Mouse (Mus musculus): ENCODE measurements around the gene Ssr2. TPM values are rescaled to one million over a fixed set of nuclear protein-coding genes. Genes with fewer than 3 reads are reported as not detected.

The Ssr2 gene
- polyA plus RNA-seq, 1 experiment from 2014 or later: 135 TPM

GRCm38 (mm10) chr3:88544514-88544913 lies 31.2 kb upstream of the Ssr2 start:
- H3K4me3 ChIP-seq (replicated peaks): no peak overlapping the region
- no peaks in the 10 kb centered on the region for H3K9me3 ChIP-seq
- H3K4me1 ChIP-seq: peaks cover 34% of the 10 kb centered on the region
- H3K27ac ChIP-seq: no peak overlapping the region
- H3K36me3 ChIP-seq (replicated peaks): peaks cover 19% of the 10 kb centered on the region
- WGBS: 28% methylated on average over 5 of the region's 5 CpGs
- no peak overlapping the region for H3K4me2 ChIP-seq
- no peak overlapping the region for H3K9ac ChIP-seq
- ATAC-seq (ENCODE audit: low FRiP score): no peak
- H3K27me3 ChIP-seq: no peaks in the 10 kb centered on the region

GRCm38 (mm10) chr3:88544955-88545591 lies 30.6 kb upstream of the Ssr2 start:
- Histone ChIP-seq H3K4me2 (no peak overlapping the region), H3K9me3 (no peaks in the 10 kb centered on the region), H3K27ac (no peak overlapping the region), H3K36me3 (replicated peaks) (peaks cover 16% of the 10 kb centered on the region), H3K4me3 (replicated peaks) (no peak overlapping the region), H3K9ac (no peak overlapping the region), H3K4me1 (peaks cover 29% of the 10 kb centered on the region), H3K27me3 (no peaks in the 10 kb centered on the region)
- 71% methylated on average over 20 of the region's 20 CpGs for WGBS
- ATAC-seq (ENCODE audit: low FRiP score): no peak

GRCm38 (mm10) chr3:88546674-88547418 lies 28.8 kb upstream of the Ssr2 start:
- ATAC-seq (ENCODE audit: low FRiP score): no peak
- Histone ChIP-seq H3K27ac (no peak overlapping the region), H3K4me2 (no peak overlapping the region), H3K9me3 (no peaks in the 10 kb centered on the region), H3K4me1 (peaks cover 21% of the 10 kb centered on the region), H3K27me3 (no peaks in the 10 kb centered on the region), H3K9ac (no peak overlapping the region), H3K36me3 (replicated peaks) (no peaks in the 10 kb centered on the region), H3K4me3 (replicated peaks) (no peak overlapping the region)
- 82% methylated on average over 6 of the region's 6 CpGs for WGBS

- peaks cover 25% of the 10 kb centered on the region for H3K4me1 ChIP-seq
- H3K9me3 ChIP-seq: no peaks in the 10 kb centered on the region
- no peak within 1 kb of the TSS for H3K4me2 ChIP-seq
- no peak for ATAC-seq (ENCODE audit: low FRiP score)
- H3K36me3 ChIP-seq (replicated peaks): no peaks in the 10 kb centered on the region
- H3K27ac ChIP-seq: no peak within 1 kb of the TSS
- no peaks in the 10 kb centered on the region for H3K27me3 ChIP-seq
- H3K4me3 ChIP-seq (replicated peaks): no peak within 1 kb of the TSS
- H3K9ac ChIP-seq: no peak within 1 kb of the TSS
- WGBS: 50% methylated on average over 18 of the region's 18 CpGs
Observed at GRCm38 (mm10) chr3:88548180-88548917, 27.3 kb upstream of the Ssr2 start, which contains the start of gene Rab25. Rab25 (minus strand) TSS chr3:88548300.

- H3K4me2 ChIP-seq: peak overlapping the region; percentile 62; the same call in 1 of the 2 replicates
- H3K36me3 ChIP-seq (replicated peaks): peaks cover 11% of the 10 kb centered on the region
- H3K27me3 ChIP-seq: no peaks in the 10 kb centered on the region
- H3K27ac ChIP-seq: no peak overlapping the region
- H3K9me3 ChIP-seq: no peaks in the 10 kb centered on the region
- 0 out of 2 replicates have a peak overlapping the region, but pooled peaks have one; percentile 83 for H3K4me3 ChIP-seq (replicated peaks)
- 87% methylated on average over 4 of the region's 4 CpGs for WGBS
- H3K9ac ChIP-seq: no peak overlapping the region
- H3K4me1 ChIP-seq: peaks cover 34% of the 10 kb centered on the region
- no peak for ATAC-seq (ENCODE audit: low FRiP score)
Observed at GRCm38 (mm10) chr3:88551586-88551985, 24.1 kb upstream of the Ssr2 start.

GRCm38 (mm10) chr3:88552082-88552645 lies 23.5 kb upstream of the Ssr2 start:
- peak overlapping the region; percentile 83 for H3K4me3 ChIP-seq (replicated peaks)
- peak overlapping the region; percentile 95; the same call in 1 of the 2 replicates for H3K27ac ChIP-seq
- peak overlapping the region; percentile 71 for H3K9ac ChIP-seq
- peaks cover 17% of the 10 kb centered on the region for H3K36me3 ChIP-seq (replicated peaks)
- no peak for ATAC-seq (ENCODE audit: low FRiP score)
- peak overlapping the region; percentile 62 for H3K4me2 ChIP-seq
- H3K4me1 ChIP-seq: peaks cover 37% of the 10 kb centered on the region
- WGBS: 25% methylated on average over 16 of the region's 16 CpGs
- no peaks in the 10 kb centered on the region for H3K27me3 ChIP-seq
- H3K9me3 ChIP-seq: no peaks in the 10 kb centered on the region

- H3K4me3 ChIP-seq (replicated peaks): peak within 1 kb of the TSS; percentile 83
- peak; percentile 89 for ATAC-seq (ENCODE audit: low FRiP score)
- H3K4me1 ChIP-seq: peaks cover 37% of the 10 kb centered on the region
- H3K27me3 ChIP-seq: no peaks in the 10 kb centered on the region
- no peaks in the 10 kb centered on the region for H3K9me3 ChIP-seq
- H3K27ac ChIP-seq: peak within 1 kb of the TSS; percentile 95
- H3K36me3 ChIP-seq (replicated peaks): peaks cover 23% of the 10 kb centered on the region
- WGBS: under 1% methylated on average over 48 of the region's 48 CpGs
- H3K4me2 ChIP-seq: peak within 1 kb of the TSS; percentile 62
- H3K9ac ChIP-seq: peak within 1 kb of the TSS; percentile 96
Observed at GRCm38 (mm10) chr3:88552676-88553524, 22.8 kb upstream of the Ssr2 start, which contains the start of gene Lamtor2. Lamtor2 (minus strand) TSS chr3:88553074.

- WGBS: 0% methylated on average over 34 of the region's 37 CpGs
- no peaks in the 10 kb centered on the region for H3K27me3 ChIP-seq
- H3K4me1 ChIP-seq: peaks cover 37% of the 10 kb centered on the region
- peak within 1 kb of the TSS; percentile 83 for H3K4me3 ChIP-seq (replicated peaks)
- peak within 1 kb of the TSS; percentile 96 for H3K9ac ChIP-seq
- peak; percentile 90 for ATAC-seq (ENCODE audit: low FRiP score)
- peak within 1 kb of the TSS; percentile 62 for H3K4me2 ChIP-seq
- H3K9me3 ChIP-seq: no peaks in the 10 kb centered on the region
- H3K36me3 ChIP-seq (replicated peaks): peaks cover 29% of the 10 kb centered on the region
- H3K27ac ChIP-seq: peak within 1 kb of the TSS; percentile 95
Observed at GRCm38 (mm10) chr3:88553525-88553879, 22.2 kb upstream of the Ssr2 start, which contains the start of gene Ubqln4. Ubqln4 (plus strand) TSS chr3:88553758.

GRCm38 (mm10) chr3:88553880-88554586 lies 21.6 kb upstream of the Ssr2 start:
- peak overlapping the region; percentile 62 for H3K4me2 ChIP-seq
- peak overlapping the region; percentile 95 for H3K27ac ChIP-seq
- peak; percentile 55 for ATAC-seq (ENCODE audit: low FRiP score)

GRCm38 (mm10) chr3:88555069-88555605 lies 20.5 kb upstream of the Ssr2 start:
- Histone ChIP-seq H3K4me3 (replicated peaks) (peak overlapping the region; percentile 83; the same call in 1 of the 2 replicates), H3K9me3 (no peaks in the 10 kb centered on the region), H3K9ac (no peak overlapping the region; the same call in 1 of the 2 replicates), H3K27me3 (no peaks in the 10 kb centered on the region), H3K4me2 (peak overlapping the region; percentile 62), H3K4me1 (peaks cover 37% of the 10 kb centered on the region), H3K27ac (0 out of 2 replicates have a peak overlapping the region, but pooled peaks have one; percentile 10), H3K36me3 (replicated peaks) (peaks cover 45% of the 10 kb centered on the region)
- ATAC-seq (ENCODE audit: low FRiP score): no peak
- WGBS: 89% methylated on average over 5 of the region's 5 CpGs

More at GRCm38 (mm10) chr3:88553880-88554586, 21.6 kb upstream of the Ssr2 start:
- H3K9ac ChIP-seq: peak overlapping the region; percentile 96
- 1% methylated on average over 41 of the region's 41 CpGs for WGBS
- H3K36me3 ChIP-seq (replicated peaks): peaks cover 34% of the 10 kb centered on the region
- no peaks in the 10 kb centered on the region for H3K9me3 ChIP-seq
- peak overlapping the region; percentile 83 for H3K4me3 ChIP-seq (replicated peaks)
- no peaks in the 10 kb centered on the region for H3K27me3 ChIP-seq
- H3K4me1 ChIP-seq: peaks cover 37% of the 10 kb centered on the region
